Mouse (Mus musculus) ES-E14 (cell line): ENCODE data around the gene Zfp472. TPM values are rescaled to one million over a fixed set of nuclear protein-coding genes. Genes with fewer than 3 reads are reported as not detected.
A peak's percentile ranks its signal among the peaks of the same experiment; 100 is the strongest.

Experiments
- DNase-seq: peaks from one replicate; pipeline ENCODE4 v3.0.0-alpha.2; 2013; ENCODE audit warnings: low read depth, low spot score
- H3K27ac ChIP-seq: 2 replicates; pipeline ENCODE4 v1.5.1; 2012; ENCODE audit warnings: low read depth, mild to moderate bottlenecking, low read length, moderate library complexity, mixed read lengths; ENCODE audit not compliant: poor library complexity, insufficient read depth, severe bottlenecking
- H3K36me3 ChIP-seq: 2 replicates; pipeline ENCODE4 v1.6.1; 2012; ENCODE audit warnings: mild to moderate bottlenecking, low read length, moderate library complexity, mixed read lengths; ENCODE audit not compliant: control insufficient read depth, poor library complexity, insufficient read depth, severe bottlenecking
- H3K4me1 ChIP-seq, 2 experiments: fragments of 150-350 bp in 1 of 2; sonication (generic) in 1 of 2; 2 replicates each; pipeline ENCODE4 v1.6.1; 2012; ENCODE audit warnings: low read length in 2 of 2, mild to moderate bottlenecking in 1 of 2, mixed read lengths in 1 of 2; ENCODE audit not compliant: control insufficient read depth in 2 of 2, insufficient read depth in 2 of 2, poor library complexity in 1 of 2
- H3K4me3 ChIP-seq, 2 experiments: fragments of 150-350 bp in 1 of 2; sonication (generic) in 1 of 2; 2 replicates each; pipeline ENCODE4 v1.5.1; 2012; ENCODE audit warnings: low read length in 2 of 2, low read depth in 1 of 2, mild to moderate bottlenecking in 1 of 2, mixed read lengths in 1 of 2; ENCODE audit not compliant: insufficient read depth in 1 of 2, poor library complexity in 1 of 2, severe bottlenecking in 1 of 2
- H3K9ac ChIP-seq: 2 replicates; pipeline ENCODE4 v1.6.1; 2012; ENCODE audit warnings: low read depth, mild to moderate bottlenecking, low read length, mixed read lengths; ENCODE audit not compliant: poor library complexity, insufficient read depth, severe bottlenecking
- H3K9me3 ChIP-seq: fragments of 150-350 bp; sonication (generic); 2 replicates; pipeline ENCODE4 v1.6.1; 2012; ENCODE audit warnings: low read depth, mild to moderate bottlenecking, low read length; ENCODE audit not compliant: control insufficient read depth, insufficient read depth
- CHD2 ChIP-seq: IDR thresholded peaks from 2 replicates; pipeline ENCODE4 v1.6.1; 2014; ENCODE audit warnings: mild to moderate bottlenecking, low read depth, low read length, inconsistent platforms
- HCFC1 ChIP-seq: IDR thresholded peaks from 2 replicates; pipeline ENCODE4 v1.6.1; 2012; ENCODE audit warnings: low read length, inconsistent platforms, borderline replicate concordance; ENCODE audit not compliant: insufficient read depth
- MAFK ChIP-seq: IDR thresholded peaks from 2 replicates; pipeline ENCODE4 v1.6.1; 2014; ENCODE audit warnings: mild to moderate bottlenecking, low read depth, low read length, inconsistent platforms; ENCODE audit not compliant: insufficient read depth
- ZC3H11A ChIP-seq: IDR thresholded peaks from 2 replicates; pipeline ENCODE4 v1.6.1; 2012; ENCODE audit warnings: low read depth, mild to moderate bottlenecking, inconsistent platforms, low read length, borderline replicate concordance
- ZNF384 ChIP-seq: IDR thresholded peaks from 2 replicates; pipeline ENCODE4 v1.6.1; 2012; ENCODE audit warnings: low read depth, low read length, inconsistent platforms
- in situ Hi-C, 2 experiments: fragments of 600-800 bp; cut with MboI; formaldehyde crosslinking; loops; one replicate each; pipeline ENCODE4 v1.15.1; 2025; ENCODE audit warnings: low sequenced_read_pairs in 2 of 2, inconsistent platforms in 1 of 2; ENCODE audit not compliant: unreplicated experiment in 2 of 2
- total RNA-seq: library from RNA; depleted of rRNA; stranded (reverse); fragments of 300-350 nt; gene quantifications from 2 replicates; pipeline ENCODE4 v1.2.3, GENCODE M21; 2012

The Zfp472 gene
- total RNA-seq, 1 experiment, result 9.0 TPM

GRCm38 (mm10) chr17:32950136-32950535 lies 15.5 kb upstream of the Zfp472 start:
- H3K27ac ChIP-seq, result no peak overlapping the region
- DNase-seq, result no peak
- no peak overlapping the region for H3K9ac ChIP-seq
- no peak overlapping the region for H3K4me3 ChIP-seq
- H3K4me1 ChIP-seq, result peaks cover 0 to 11% of the 10 kb centered on the region in 2 experiments; a peak in 2 of 4 replicates
- TF ChIP-seq ZC3H11A (no peak), HCFC1 (no peak), MAFK (no peak), ZNF384 (no peak), CHD2 (no peak)
- no peaks in the 10 kb centered on the region for H3K9me3 ChIP-seq
- in situ Hi-C loops, result no loop called here
- no peaks in the 10 kb centered on the region for H3K36me3 ChIP-seq

- peaks cover 0 to 11% of the 10 kb centered on the region in 2 experiments; a peak in 2 of 4 replicates for H3K4me1 ChIP-seq
- H3K36me3 ChIP-seq, result no peaks in the 10 kb centered on the region
- in situ Hi-C loops, result no loop called here
- no peaks in the 10 kb centered on the region for H3K9me3 ChIP-seq
- TF ChIP-seq MAFK, result no peak
- TF ChIP-seq ZNF384, result no peak
- no peak for TF ChIP-seq HCFC1
- no peak for TF ChIP-seq CHD2
- no peak for TF ChIP-seq ZC3H11A
- no peak overlapping the region for H3K4me3 ChIP-seq
- H3K9ac ChIP-seq, result no peak overlapping the region
- DNase-seq, result no peak
- no peak overlapping the region for H3K27ac ChIP-seq
Measured at GRCm38 (mm10) chr17:32951006-32951405, 14.6 kb upstream of the Zfp472 start.

- peak; percentile 95 for DNase-seq
- H3K4me1 ChIP-seq, result peaks cover 0 to 11% of the 10 kb centered on the region in 2 experiments; a peak in 2 of 4 replicates
- H3K9me3 ChIP-seq, result no peaks in the 10 kb centered on the region
- TF ChIP-seq ZNF384 (no peak), CHD2 (no peak), HCFC1 (0 out of 2 replicates have a peak, but pooled peaks have one; percentile 24), ZC3H11A (peak; percentile 62; the same call in 1 of the 2 replicates), MAFK (peak; percentile 33; the same call in 1 of the 2 replicates)
- in situ Hi-C loops, result no loop called here
- 0 out of 2 replicates have a peak overlapping the region, but pooled peaks have one; percentile 45 for H3K9ac ChIP-seq
- no peaks in the 10 kb centered on the region for H3K36me3 ChIP-seq
- no peak overlapping the region for H3K27ac ChIP-seq
- peak overlapping the region; percentile 47 to 62 for H3K4me3 ChIP-seq
Measured at GRCm38 (mm10) chr17:32951441-32951840, 14.2 kb upstream of the Zfp472 start.

- Histone ChIP-seq H3K27ac (0 out of 2 replicates have a peak overlapping the region, but pooled peaks have one; percentile 27), H3K4me1 (no peaks in the 10 kb centered on the region), H3K9ac (peak overlapping the region; percentile 76), H3K36me3 (no peaks in the 10 kb centered on the region), H3K4me3 (peak overlapping the region; percentile 91 to 93), H3K9me3 (no peaks in the 10 kb centered on the region)
- in situ Hi-C loops, result no loop called here
- TF ChIP-seq MAFK (no peak), HCFC1 (no peak), CHD2 (no peak), ZC3H11A (no peak), ZNF384 (no peak)
- no peak for DNase-seq
Measured at GRCm38 (mm10) chr17:32965253-32965622, 376 bp upstream of the Zfp472 start.

- peaks cover 8% of the 10 kb centered on the region for H3K36me3 ChIP-seq
- in situ Hi-C loops, result no loop called here
- no peak for DNase-seq
Measured at GRCm38 (mm10) chr17:32981361-32981760, 15.7 kb downstream of the Zfp472 start.

More at GRCm38 (mm10) chr17:32981361-32981760, 15.7 kb downstream of the Zfp472 start:
- H3K4me1 ChIP-seq, result no peaks in the 10 kb centered on the region
- no peak overlapping the region for H3K9ac ChIP-seq
- H3K9me3 ChIP-seq, result no peaks in the 10 kb centered on the region
- TF ChIP-seq CHD2 (no peak), ZC3H11A (no peak), MAFK (no peak), ZNF384 (no peak), HCFC1 (no peak)
- H3K27ac ChIP-seq, result no peak overlapping the region
- H3K4me3 ChIP-seq, result no peak overlapping the region
